Mouse (Mus musculus) heart, postnatal 0 days (tissue): Measurements from ENCODE around the gene Chchd6. TPM values are rescaled to one million over a fixed set of nuclear protein-coding genes. Genes with fewer than 3 reads are reported as not detected.

Source experiments
- ATAC-seq: fragments of 200-750 bp; cut with Nextera tagmentation; 2 replicates; pipeline ENCODE4 v1.8.0; 2017; ENCODE audit warnings: low read depth, moderate number of reproducible peaks, moderate library complexity; ENCODE audit not compliant: insufficient read depth
- DNase-seq: peaks from one replicate; pipeline ENCODE4 v3.0.0-alpha.2; 2016; ENCODE audit warnings: low spot score
- H3K27ac ChIP-seq: fragments of 300-500 bp; sonication (generic); 2 replicates; pipeline ENCODE4 v1.5.1; 2014; ENCODE audit warnings: low read depth, mild to moderate bottlenecking
- H3K27me3 ChIP-seq: fragments of 300-500 bp; sonication (generic); 2 replicates; pipeline ENCODE4 v1.6.1; 2014; ENCODE audit warnings: low read length, mixed read lengths; ENCODE audit not compliant: control insufficient read depth, insufficient read depth
- H3K36me3 ChIP-seq: fragments of 300-500 bp; sonication (generic); replicated peaks from 2 replicates; pipeline ENCODE4 v1.6.1; 2014; ENCODE audit warnings: low read length, mixed read lengths; ENCODE audit not compliant: control insufficient read depth, insufficient read depth
- H3K4me1 ChIP-seq: fragments of 300-500 bp; sonication (generic); 2 replicates; pipeline ENCODE4 v1.6.1; 2014; ENCODE audit warnings: antibody characterized with exemption; ENCODE audit not compliant: control insufficient read depth, insufficient read depth
- H3K4me2 ChIP-seq: fragments of 300-500 bp; sonication (generic); 2 replicates; pipeline ENCODE4 v1.6.1; 2014; ENCODE audit warnings: low read depth, mild to moderate bottlenecking, low read length, moderate library complexity
- H3K4me3 ChIP-seq: fragments of 300-500 bp; sonication (generic); 2 replicates; pipeline ENCODE4 v1.5.1; 2014; ENCODE audit warnings: low read depth, low read length
- H3K9ac ChIP-seq: fragments of 300-500 bp; sonication (generic); replicated peaks from 2 replicates; pipeline ENCODE4 v1.6.1; 2014; ENCODE audit warnings: low read depth, low read length, mixed read lengths
- H3K9me3 ChIP-seq: fragments of 300-500 bp; sonication (generic); replicated peaks from 2 replicates; pipeline ENCODE4 v1.6.1; 2016; ENCODE audit warnings: low read length; ENCODE audit not compliant: control insufficient read depth
- CTCF ChIP-seq: IDR thresholded peaks from 2 replicates; pipeline ENCODE4 v1.5.1; 2016; ENCODE audit warnings: antibody characterized with exemption, control low read depth, low read depth
- EP300 ChIP-seq: IDR thresholded peaks from 2 replicates; pipeline ENCODE4 v1.6.1; 2016; ENCODE audit warnings: antibody characterized with exemption, low read depth
- WGBS: fragments of 180-500 bp; shearing (Covaris S2); extraction: QIAGEN DNeasy Blood & Tissue Kit; methylation state at CpG from one replicate; pipeline ENCODE4 v1.1.7; 2014; 5-methylcytosine and 5-hydroxymethylcytosine counted together
- polyA plus RNA-seq: library from polyadenylated mRNA; unstranded; fragments of >200 nt; fragmentation: Nextera tagmentation; extraction: Ambion mirVana; gene quantifications from 2 replicates; pipeline ENCODE4 v1.2.1, GENCODE M21; 2015
- total RNA-seq: library from RNA; depleted of rRNA; stranded (reverse); fragments of >200 nt; gene quantifications from 2 replicates; pipeline ENCODE4 v1.2.3, GENCODE M21; 2014; ENCODE audit warnings: low replicate concordance

Gene Chchd6
- total and polyA plus RNA-seq, 2 experiments from 2014 or later, result 21.8 to 37.8 TPM

GRCm38 (mm10) chr6:89431920-89432482 lies 163.5 kb downstream of the Chchd6 start:
- DNase-seq (no peak), ATAC-seq (no peak)

GRCm38 (mm10) chr6:89430749-89431148 lies 164.7 kb downstream of the Chchd6 start:
- Histone ChIP-seq H3K4me2 (no peak overlapping the region), H3K4me1 (no peaks in the 10 kb centered on the region), H3K27me3 (no peaks in the 10 kb centered on the region), H3K9ac (no peak overlapping the region), H3K27ac (no peak overlapping the region), H3K9me3 (no peaks in the 10 kb centered on the region), H3K36me3 (no peaks in the 10 kb centered on the region), H3K4me3 (no peak overlapping the region)
- ATAC-seq, result no peak
- TF ChIP-seq EP300 (no peak), CTCF (no peak)
- no peak for DNase-seq

More at GRCm38 (mm10) chr6:89431920-89432482, 163.5 kb downstream of the Chchd6 start:
- Histone ChIP-seq H3K9ac (no peak overlapping the region), H3K4me3 (no peak overlapping the region), H3K4me1 (no peaks in the 10 kb centered on the region), H3K27me3 (no peaks in the 10 kb centered on the region), H3K9me3 (no peaks in the 10 kb centered on the region), H3K4me2 (no peak overlapping the region), H3K27ac (no peak overlapping the region), H3K36me3 (no peaks in the 10 kb centered on the region)
- whole genome bisulfite sequencing, result 49% methylated on average over 2 of the region's 2 CpGs
- TF ChIP-seq EP300 (no peak), CTCF (no peak)

- DNase-seq (no peak), ATAC-seq (no peak)
- Histone ChIP-seq H3K27me3 (no peaks in the 10 kb centered on the region), H3K36me3 (no peaks in the 10 kb centered on the region), H3K4me2 (no peak overlapping the region), H3K27ac (no peak overlapping the region), H3K4me3 (no peak overlapping the region), H3K9me3 (no peaks in the 10 kb centered on the region), H3K4me1 (no peaks in the 10 kb centered on the region), H3K9ac (no peak overlapping the region)
- no peak for TF ChIP-seq CTCF
- TF ChIP-seq EP300, result no peak
- WGBS, result 60% methylated on average over 2 of the region's 2 CpGs
Observed at GRCm38 (mm10) chr6:89428661-89429375, 166.6 kb downstream of the Chchd6 start.

- Histone ChIP-seq H3K4me1 (no peaks in the 10 kb centered on the region), H3K36me3 (no peaks in the 10 kb centered on the region), H3K4me2 (no peak overlapping the region), H3K9me3 (no peaks in the 10 kb centered on the region), H3K4me3 (no peak overlapping the region), H3K27me3 (no peaks in the 10 kb centered on the region), H3K9ac (no peak overlapping the region), H3K27ac (no peak overlapping the region)
- DNase-seq (no peak), ATAC-seq (no peak)
- 87% methylated on average over 1 of the region's 1 CpGs for WGBS
- TF ChIP-seq CTCF (no peak), EP300 (no peak)
Observed at GRCm38 (mm10) chr6:89424461-89424860, 171.0 kb downstream of the Chchd6 start.

GRCm38 (mm10) chr6:89422621-89423020 lies 172.8 kb downstream of the Chchd6 start:
- ATAC-seq (no peak), DNase-seq (no peak)
- H3K27me3 ChIP-seq, result no peaks in the 10 kb centered on the region
- H3K9me3 ChIP-seq, result no peaks in the 10 kb centered on the region
- H3K27ac ChIP-seq, result no peak overlapping the region
- WGBS, result 87% methylated on average over 3 of the region's 3 CpGs
- H3K36me3 ChIP-seq, result no peaks in the 10 kb centered on the region
- no peak overlapping the region for H3K9ac ChIP-seq
- TF ChIP-seq EP300, result no peak
- TF ChIP-seq CTCF, result no peak
- no peaks in the 10 kb centered on the region for H3K4me1 ChIP-seq
- no peak overlapping the region for H3K4me3 ChIP-seq
- H3K4me2 ChIP-seq, result no peak overlapping the region

GRCm38 (mm10) chr6:89421922-89422321 lies 173.5 kb downstream of the Chchd6 start:
- no peaks in the 10 kb centered on the region for H3K36me3 ChIP-seq
- TF ChIP-seq EP300 (no peak), CTCF (no peak)
- H3K4me1 ChIP-seq, result no peaks in the 10 kb centered on the region
- no peak for DNase-seq
- H3K9me3 ChIP-seq, result no peaks in the 10 kb centered on the region
- no peak overlapping the region for H3K4me2 ChIP-seq
- WGBS, result 63% methylated on average over 3 of the region's 3 CpGs
- no peak overlapping the region for H3K9ac ChIP-seq
- H3K4me3 ChIP-seq, result no peak overlapping the region
- no peak for ATAC-seq
- no peak overlapping the region for H3K27ac ChIP-seq
- H3K27me3 ChIP-seq, result no peaks in the 10 kb centered on the region
